8 mouse cellular contexts compared by ENCODE assay signal in genomic region chr8:46210404-46211315, GRCm38 (mm10). TPM values are rescaled to one million over a fixed set of nuclear protein-coding genes. Genes with fewer than 3 reads are reported as not detected.
DNase-seq lines count a peak whose midpoint lies in the region; ATAC-seq lines count a peak whose summit lies in the region.

Gene Slc25a4, minus strand, starts transcription at chr8:46211284.

- H3K4me2 ChIP-seq in intestine, embryonic 15.5 days (replicated peaks): peak within 1 kb of the TSS; percentile 87

- no peaks in the 10 kb centered on the region for H3K27me3 ChIP-seq in intestine, embryonic 15.5 days (replicated peaks)
- H3K27me3 ChIP-seq in midbrain, embryonic 10.5 days (ENCODE audit: low read depth, poor library complexity, severe bottlenecking): peaks cover 21% of the 10 kb centered on the region

- peaks cover 17% of the 10 kb centered on the region; the same call in 1 of the 2 replicates for H3K36me3 ChIP-seq in intestine, embryonic 15.5 days
- H3K36me3 ChIP-seq in midbrain, embryonic 10.5 days: peaks cover 38% of the 10 kb centered on the region

- H3K27ac ChIP-seq in intestine, embryonic 15.5 days: peak within 1 kb of the TSS; percentile 93
- peak within 1 kb of the TSS; percentile 96 for H3K27ac ChIP-seq in midbrain, embryonic 10.5 days (replicated peaks)

- under 1% methylated on average over 83 of the region's 84 CpGs for WGBS in intestine, embryonic 15.5 days
- WGBS in midbrain, embryonic 10.5 days: under 1% methylated on average over 82 of the region's 84 CpGs

- H3K4me3 ChIP-seq in intestine, embryonic 15.5 days (replicated peaks): peak within 1 kb of the TSS; percentile 90
- peak within 1 kb of the TSS; percentile 87 for H3K4me3 ChIP-seq in midbrain, embryonic 10.5 days

- H3K9me3 ChIP-seq in intestine, embryonic 15.5 days: no peaks in the 10 kb centered on the region
- H3K9me3 ChIP-seq in midbrain, embryonic 10.5 days (replicated peaks): no peaks in the 10 kb centered on the region

- intact Hi-C loops in gastrocnemius, postnatal 36 days (cut with DNase I): no loop called here
- intact Hi-C loops in left cerebral cortex, postnatal 25 days (cut with DNase I): no loop called here

- DNase-seq in adipocyte (ENCODE audit: low spot score): peak; percentile 91
- peak; percentile 95 for DNase-seq in embryo, embryonic 10.5 days (ENCODE audit: low spot score)
- DNase-seq in gastrocnemius, postnatal 36 days: peak; percentile 96 to 97
- DNase-seq in left cerebral cortex, postnatal 25 days (ENCODE audit: low spot score in 2 of 2): peak; percentile 96 to 98
- DNase-seq in midbrain, embryonic 10.5 days (ENCODE audit: low spot score): peak; percentile 98
- peak; percentile 99 for DNase-seq in right cerebral cortex, postnatal 4 days

- peak within 1 kb of the TSS; percentile 92 for H3K9ac ChIP-seq in intestine, embryonic 15.5 days

- H3K4me1 ChIP-seq in intestine, embryonic 15.5 days (replicated peaks): peaks cover 26% of the 10 kb centered on the region
- peaks cover 40% of the 10 kb centered on the region for H3K4me1 ChIP-seq in midbrain, embryonic 10.5 days

- peak; percentile 98 for ATAC-seq in intestine, embryonic 15.5 days
- ATAC-seq in erythroid progenitor cell, adult 5-6 weeks (replicated peaks; ENCODE audit: low FRiP score, poor library complexity, severe bottlenecking): no peak

RNA-seq across cellular contexts. Expression of gene Slc25a4, which starts in this region (rescaled TPM):
- 1,000 to 10,000 TPM; 2,982 to 3,031 TPM for total RNA-seq in gastrocnemius, postnatal 36 days (2021)
- polyA plus RNA-seq in intestine, embryonic 15.5 days (2015; fragmentation: Nextera tagmentation; extraction: Ambion mirVana): 396 and 421 TPM in 2 replicates
- 100 to 1,000 TPM; 569 to 580 TPM for total RNA-seq in left cerebral cortex, postnatal 25 days (2021)
- 505 and 511 TPM in 2 replicates for polyA plus RNA-seq in midbrain, embryonic 10.5 days (2016; fragmentation: Nextera tagmentation; extraction: Ambion mirVana)
- total RNA-seq in erythroid progenitor cell, adult 5-6 weeks (2015; ENCODE audit: low replicate concordance): 8.0 and 13.3 TPM in 2 replicates
- 8.7 and 15.9 TPM in 2 replicates for total RNA-seq in erythroid progenitor cell, adult 5-6 weeks (2017; ENCODE audit: low replicate concordance)

Comparison
In these comparisons a context has a peak if more than half of its experiments do, and no peak if none do; other contexts are left out.
1. RNA of gene Slc25a4 (total RNA-seq): 2,982 to 3,031 TPM in gastrocnemius, postnatal 36 days and 569 to 580 TPM in left cerebral cortex, postnatal 25 days; 8.0 to 15.9 TPM in erythroid progenitor cell, adult 5-6 weeks; every median in the first group is over 10 times any median in the second.
2. RNA of gene Slc25a4 (total RNA-seq): 2,982 to 3,031 TPM in gastrocnemius, postnatal 36 days; 569 to 580 TPM in left cerebral cortex, postnatal 25 days; every median in the first group is over 4 times any median in the second.
3. Peak in every context shown above with its lines, with median percentiles within 50 percentile points of each other: DNase-seq.